Mouse (Mus musculus) bone marrow macrophage, adult 2 months (primary cell): ENCODE results near the gene Mafg.

Experiments
- CTCF ChIP-seq: IDR thresholded peaks from 2 replicates; pipeline ENCODE4 v1.5.1; 2012; ENCODE audit warnings: low read depth, mild to moderate bottlenecking, low read length, moderate library complexity
- POLR2A ChIP-seq: IDR thresholded peaks from 2 replicates; pipeline ENCODE4 v1.6.1; 2012; ENCODE audit warnings: mild to moderate bottlenecking, low read depth, low read length, borderline replicate concordance

GRCm38 (mm10) chr11:120647047-120647830 is 13.8 kb upstream of the Mafg start:
- TF ChIP-seq CTCF: no peak
- no peak for TF ChIP-seq POLR2A
